Comparison of ENCODE assay signal across 29 mouse cellular contexts in the genomic region with DNA sequence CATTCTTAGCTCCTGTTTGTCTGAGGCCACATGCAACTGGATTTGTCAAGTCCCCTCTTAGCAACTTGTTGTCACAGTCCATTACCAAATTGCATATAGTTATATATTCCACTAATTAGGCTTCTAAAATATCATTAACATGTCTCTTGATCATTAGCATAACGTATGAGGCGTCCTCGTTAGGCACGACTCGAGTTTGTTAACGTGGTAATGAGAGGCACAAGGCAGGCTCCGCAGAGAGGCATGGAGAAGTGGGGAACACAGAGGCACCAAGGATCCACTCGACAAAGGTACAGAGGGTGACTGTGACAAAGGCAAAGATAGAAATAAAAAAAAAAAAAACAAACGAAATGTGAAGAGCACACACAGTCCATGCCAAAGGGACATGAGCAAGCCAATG.
"Had no signal": no experiment of that assay in that cellular context is flagged by ENCODE, and none has a peak within 500 bp of the region (broad histone marks: within the 10 kb centered on the region; RNA-seq: fewer than 3 reads in every experiment).

No protein-coding gene starts in this region.

- H3K36me3 ChIP-seq: heart, embryonic 15.5 days; intestine, embryonic 15.5 days; liver, embryonic 13.5 days; liver, embryonic 15.5 days had no signal

- H3K27ac ChIP-seq: gastrocnemius, adult 2 months; heart, adult 2 months; heart, embryonic 13.5 days; heart, embryonic 15.5 days; hindbrain, embryonic 10.5 days; hindbrain, embryonic 12.5 days; hindbrain, embryonic 14.5 days; intestine, embryonic 15.5 days; layer of hippocampus, adult 2 months; left cerebral cortex, adult 2 months; limb, embryonic 10.5 days; limb, embryonic 12.5 days; liver, embryonic 13.5 days; liver, embryonic 15.5 days had no signal

- H3K4me1 ChIP-seq: intestine, embryonic 15.5 days; liver, embryonic 13.5 days; liver, embryonic 15.5 days had no signal

- DNase-seq: gastrocnemius, adult 2 months; gastrocnemius, postnatal 10 days; gastrocnemius, postnatal 25 days; heart, adult 11 months; heart, adult 2 months; heart, postnatal 4 days; kidney, adult 18-20 months; kidney, adult 8-10 months; kidney, postnatal 10 days; kidney, postnatal 25 days; kidney, postnatal 4 days; liver; liver, embryonic 13.5 days had no signal

- ATAC-seq: hindbrain, embryonic 16.5 days; inflammation-experienced regulatory T-cells, adult 6 months; intestine, embryonic 15.5 days; intestine, postnatal 0 days had no signal

- H3K9me3 ChIP-seq: heart, embryonic 13.5 days; heart, embryonic 15.5 days; hindbrain, embryonic 10.5 days; hindbrain, embryonic 12.5 days; intestine, embryonic 15.5 days; limb, embryonic 10.5 days; limb, embryonic 12.5 days; liver, embryonic 13.5 days; liver, embryonic 15.5 days had no signal

- H3K27me3 ChIP-seq: heart, embryonic 13.5 days; heart, embryonic 15.5 days; hindbrain, embryonic 12.5 days; intestine, embryonic 15.5 days; limb, embryonic 12.5 days; liver, embryonic 13.5 days; liver, embryonic 15.5 days had no signal

- H3K4me2 ChIP-seq: heart, embryonic 11.5 days; heart, embryonic 13.5 days; heart, embryonic 15.5 days; hindbrain, embryonic 12.5 days; hindbrain, embryonic 14.5 days; intestine, embryonic 15.5 days; limb, embryonic 12.5 days; liver, embryonic 11.5 days; liver, embryonic 13.5 days; liver, embryonic 15.5 days had no signal

- H3K9ac ChIP-seq: heart, embryonic 13.5 days; heart, embryonic 15.5 days; hindbrain, embryonic 12.5 days; hindbrain, embryonic 14.5 days; intestine, embryonic 15.5 days; limb, embryonic 12.5 days; liver, embryonic 13.5 days; liver, embryonic 15.5 days had no signal

- H3K4me3 ChIP-seq: gastrocnemius, adult 2 months; heart, adult 2 months; heart, embryonic 13.5 days; heart, embryonic 15.5 days; hindbrain, embryonic 10.5 days; hindbrain, embryonic 12.5 days; intestine, embryonic 15.5 days; layer of hippocampus, adult 2 months; left cerebral cortex, adult 2 months; limb, embryonic 10.5 days; limb, embryonic 12.5 days; liver, embryonic 13.5 days; liver, embryonic 15.5 days had no signal
